In genomic region chr9:108589229-108589628, GRCm38 (mm10) we compare ENCODE assay signal across 8 mouse cellular contexts. TPM values are rescaled to one million over a fixed set of nuclear protein-coding genes. Genes with fewer than 3 reads are reported as not detected.
DNase-seq lines count a peak whose midpoint lies in the region; ATAC-seq and TF ChIP-seq lines count a peak whose summit lies in the region.

No protein-coding gene starts in this region.

- no peak for ATAC-seq in heart, embryonic 16.5 days (replicated peaks; ENCODE audit: extremely low read depth, insufficient read depth, low FRiP score)
- no peak for ATAC-seq in forebrain, postnatal 0 days
- peak; percentile 15; the same call in 1 of the 2 replicates for ATAC-seq in midbrain, postnatal 0 days (ENCODE audit: low FRiP score)

- TF ChIP-seq EP300 in ES-Bruce4 (IDR thresholded peaks at IDR 0.05; ENCODE audit: insufficient read depth, low read depth, low read length): no peak

- peaks cover 30% of the 10 kb centered on the region for H3K4me1 ChIP-seq in heart, embryonic 16.5 days (ENCODE audit: control insufficient read depth, insufficient read depth, low read length)
- H3K4me1 ChIP-seq in ES-Bruce4 (ENCODE audit: control insufficient read depth, insufficient read depth, low read length): peaks cover 11% of the 10 kb centered on the region
- peaks cover 24% of the 10 kb centered on the region for H3K4me1 ChIP-seq in forebrain, postnatal 0 days (ENCODE audit: insufficient read depth)
- peaks cover 28% of the 10 kb centered on the region for H3K4me1 ChIP-seq in midbrain, postnatal 0 days (ENCODE audit: insufficient read depth, low read length)

- peak overlapping the region; percentile 94 for H3K27ac ChIP-seq in heart, embryonic 16.5 days (ENCODE audit: low read length)
- H3K27ac ChIP-seq in ES-Bruce4 (ENCODE audit: insufficient read depth, low read length): no peak overlapping the region
- H3K27ac ChIP-seq in forebrain, postnatal 0 days (ENCODE audit: low read depth, low read length): peak overlapping the region; percentile 94
- peak overlapping the region; percentile 98 for H3K27ac ChIP-seq in midbrain, postnatal 0 days (ENCODE audit: low read depth, low read length)
- H3K27ac ChIP-seq in gastrocnemius, adult 2 months: no peak overlapping the region

- no peak for TF ChIP-seq POLR2A in ES-Bruce4 (IDR thresholded peaks at IDR 0.05; ENCODE audit: insufficient read depth, low read length)

- intact Hi-C loops in gastrocnemius, postnatal 36 days (cut with DNase I): loop anchor here (5.0 kb wide), 1 partner anchor 48 kb away; no protein-coding TSS in a partner anchor
- intact Hi-C loops in gastrocnemius, adult 2 months (cut with DNase I): no loop called here

- H3K36me3 ChIP-seq in heart, embryonic 16.5 days (ENCODE audit: control insufficient read depth, insufficient read depth): peaks cover 3% of the 10 kb centered on the region; the same call in 1 of the 2 replicates
- no peaks in the 10 kb centered on the region for H3K36me3 ChIP-seq in ES-Bruce4 (ENCODE audit: control insufficient read depth, insufficient read depth, low read length, poor library complexity, severe bottlenecking)
- 0 out of 2 replicates have a peak, but pooled peaks cover 6% of the 10 kb centered on the region for H3K36me3 ChIP-seq in forebrain, postnatal 0 days (ENCODE audit: insufficient read depth)
- no peaks in the 10 kb centered on the region for H3K36me3 ChIP-seq in midbrain, postnatal 0 days (ENCODE audit: insufficient read depth, low read length)

- DNase-seq in heart, postnatal 4 days: no peak
- peak; percentile 48 for DNase-seq in forebrain, postnatal 0 days
- peak; percentile 71 for DNase-seq in midbrain, postnatal 0 days (ENCODE audit: low spot score)
- no peak for DNase-seq in gastrocnemius, postnatal 36 days
- no peak for DNase-seq in gastrocnemius, postnatal 10 days
- DNase-seq in gastrocnemius, adult 2 months: no peak

- no peak overlapping the region for H3K9ac ChIP-seq in heart, embryonic 16.5 days (ENCODE audit: low read length)
- no peak overlapping the region for H3K9ac ChIP-seq in ES-Bruce4 (ENCODE audit: low read depth, poor library complexity, severe bottlenecking)
- no peak overlapping the region for H3K9ac ChIP-seq in forebrain, postnatal 0 days
- no peak overlapping the region for H3K9ac ChIP-seq in midbrain, postnatal 0 days (replicated peaks; ENCODE audit: low read length, poor library complexity, severe bottlenecking)

- no peaks in the 10 kb centered on the region for H3K27me3 ChIP-seq in heart, embryonic 16.5 days (ENCODE audit: control insufficient read depth, insufficient read depth, low read length)
- no peaks in the 10 kb centered on the region for H3K27me3 ChIP-seq in ES-Bruce4 (ENCODE audit: control insufficient read depth, insufficient read depth, low read length, poor library complexity, severe bottlenecking)
- H3K27me3 ChIP-seq in forebrain, postnatal 0 days (ENCODE audit: insufficient read depth, low read length): no peaks in the 10 kb centered on the region
- no peaks in the 10 kb centered on the region for H3K27me3 ChIP-seq in midbrain, postnatal 0 days (ENCODE audit: insufficient read depth, low read length)

- WGBS in heart, embryonic 16.5 days: 66% methylated on average over 5 of the region's 5 CpGs
- WGBS in forebrain, postnatal 0 days: 66% methylated on average over 5 of the region's 5 CpGs
- WGBS in midbrain, postnatal 0 days: 65% methylated on average over 5 of the region's 5 CpGs

- H3K9me3 ChIP-seq in heart, embryonic 16.5 days (replicated peaks; ENCODE audit: control insufficient read depth, low read length): no peaks in the 10 kb centered on the region
- H3K9me3 ChIP-seq in ES-Bruce4 (replicated peaks; ENCODE audit: control insufficient read depth, insufficient read depth, low read length, poor library complexity, severe bottlenecking): no peaks in the 10 kb centered on the region
- no peaks in the 10 kb centered on the region for H3K9me3 ChIP-seq in forebrain, postnatal 0 days (ENCODE audit: low read length)
- H3K9me3 ChIP-seq in midbrain, postnatal 0 days (ENCODE audit: low read length): no peaks in the 10 kb centered on the region

- peak; percentile 21 for TF ChIP-seq CTCF in ES-Bruce4 (IDR thresholded peaks at IDR 0.05; ENCODE audit: low read depth, low read length)
- TF ChIP-seq CTCF in forebrain, postnatal 0 days (IDR thresholded peaks at IDR 0.05; ENCODE audit: low read depth): peak; percentile 54
- TF ChIP-seq CTCF in midbrain, postnatal 0 days (IDR thresholded peaks at IDR 0.05): peak; percentile 74
- no peak for TF ChIP-seq CTCF in gastrocnemius, adult 2 months (IDR thresholded peaks at IDR 0.05)

- H3K4me2 ChIP-seq in heart, embryonic 16.5 days (ENCODE audit: low read depth, low read length): no peak overlapping the region
- H3K4me2 ChIP-seq in forebrain, postnatal 0 days (ENCODE audit: low read depth): no peak overlapping the region
- no peak overlapping the region for H3K4me2 ChIP-seq in midbrain, postnatal 0 days (ENCODE audit: low read depth, low read length, poor library complexity, severe bottlenecking)

- no peak overlapping the region for H3K4me3 ChIP-seq in heart, embryonic 16.5 days (ENCODE audit: low read length)
- no peak overlapping the region for H3K4me3 ChIP-seq in ES-Bruce4 (ENCODE audit: low read depth, low read length)
- H3K4me3 ChIP-seq in forebrain, postnatal 0 days (ENCODE audit: low read depth, low read length): no peak overlapping the region
- H3K4me3 ChIP-seq in midbrain, postnatal 0 days (ENCODE audit: low read depth, low read length): no peak overlapping the region
- H3K4me3 ChIP-seq in gastrocnemius, adult 2 months: no peak overlapping the region

RNA-seq across cellular contexts. Expression of gene P4htm, which starts 8.2 kb away (rescaled TPM):
- polyA plus RNA-seq in heart, embryonic 16.5 days (2015; fragmentation: Nextera tagmentation; extraction: Ambion mirVana): 20.1 and 22.0 TPM in 2 replicates
- total RNA-seq in heart, postnatal 4 days (2021): 10 to 100 TPM; 13.2 to 13.4 TPM
- 2.4 TPM in 2 replicates for polyA plus RNA-seq in ES-Bruce4 (2011; ENCODE audit: insufficient read depth, insufficient read length, low read depth, missing spikeins)
- 29.2 and 39.3 TPM in 2 replicates for total RNA-seq in forebrain, postnatal 0 days (2014; rRNA removed)
- 35.4 and 39.9 TPM in 2 replicates for polyA plus RNA-seq in forebrain, postnatal 0 days (2015; fragmentation: Nextera tagmentation; extraction: Ambion mirVana)
- 51.7 and 65.8 TPM in 2 replicates for total RNA-seq in midbrain, postnatal 0 days (2014; rRNA removed)
- 48.7 and 53.5 TPM in 2 replicates for polyA plus RNA-seq in midbrain, postnatal 0 days (2015; fragmentation: Nextera tagmentation; extraction: Ambion mirVana)
- total RNA-seq in gastrocnemius, postnatal 36 days (2021): 1 to 10 TPM; 3.1 to 3.5 TPM
- 1 to 10 TPM; 4.8 to 6.6 TPM for total RNA-seq in gastrocnemius, postnatal 10 days (2021)
- 1 to 10 TPM; 3.7 to 3.9 TPM for total RNA-seq in gastrocnemius, adult 2 months (2021)

RNA-seq across cellular contexts. Expression of gene Wdr6, which starts 10.7 kb away (rescaled TPM):
- polyA plus RNA-seq in heart, embryonic 16.5 days (2015; fragmentation: Nextera tagmentation; extraction: Ambion mirVana): 48.3 and 61.0 TPM in 2 replicates
- total RNA-seq in heart, postnatal 4 days (2021): 10 to 100 TPM; 36.6 to 40.0 TPM
- polyA plus RNA-seq in ES-Bruce4 (2011; ENCODE audit: insufficient read depth, insufficient read length, low read depth, missing spikeins): 24.6 and 24.7 TPM in 2 replicates
- 353 and 511 TPM in 2 replicates for total RNA-seq in forebrain, postnatal 0 days (2014; rRNA removed)
- 206 and 283 TPM in 2 replicates for polyA plus RNA-seq in forebrain, postnatal 0 days (2015; fragmentation: Nextera tagmentation; extraction: Ambion mirVana)
- total RNA-seq in midbrain, postnatal 0 days (2014; rRNA removed): 610 and 628 TPM in 2 replicates
- 378 and 391 TPM in 2 replicates for polyA plus RNA-seq in midbrain, postnatal 0 days (2015; fragmentation: Nextera tagmentation; extraction: Ambion mirVana)
- 1 to 10 TPM; 4.6 to 5.6 TPM for total RNA-seq in gastrocnemius, postnatal 36 days (2021)
- total RNA-seq in gastrocnemius, postnatal 10 days (2021): 10 to 100 TPM; 12.4 to 17.3 TPM
- total RNA-seq in gastrocnemius, adult 2 months (2021): 1 to 10 TPM; 6.7 to 7.3 TPM

RNA-seq across cellular contexts. Expression of gene Dalrd3, which starts 19.5 kb away (rescaled TPM):
- 83.3 and 83.6 TPM in 2 replicates for polyA plus RNA-seq in heart, embryonic 16.5 days (2015; fragmentation: Nextera tagmentation; extraction: Ambion mirVana)
- total RNA-seq in heart, postnatal 4 days (2021): 10 to 100 TPM; 20.6 to 21.6 TPM
- polyA plus RNA-seq in ES-Bruce4 (2011; ENCODE audit: insufficient read depth, insufficient read length, low read depth, missing spikeins): 32.7 and 38.9 TPM in 2 replicates
- 99.6 and 115 TPM in 2 replicates for total RNA-seq in forebrain, postnatal 0 days (2014; rRNA removed)
- polyA plus RNA-seq in forebrain, postnatal 0 days (2015; fragmentation: Nextera tagmentation; extraction: Ambion mirVana): 221 and 261 TPM in 2 replicates
- 98.3 and 119 TPM in 2 replicates for total RNA-seq in midbrain, postnatal 0 days (2014; rRNA removed)
- 310 and 313 TPM in 2 replicates for polyA plus RNA-seq in midbrain, postnatal 0 days (2015; fragmentation: Nextera tagmentation; extraction: Ambion mirVana)
- total RNA-seq in gastrocnemius, postnatal 36 days (2021): 10 to 100 TPM; 10.1 to 12.3 TPM
- total RNA-seq in gastrocnemius, postnatal 10 days (2021): 10 to 100 TPM in 1 of 2 experiments, 1 to 10 TPM in 1; 6.6 to 11.5 TPM
- 10 to 100 TPM in 1 of 2 experiments, 1 to 10 TPM in 1; 8.0 to 11.3 TPM for total RNA-seq in gastrocnemius, adult 2 months (2021)

RNA-seq across cellular contexts. Expression of gene Ndufaf3, which starts 22.0 kb away (rescaled TPM):
- polyA plus RNA-seq in heart, embryonic 16.5 days (2015; fragmentation: Nextera tagmentation; extraction: Ambion mirVana): 63.7 and 65.9 TPM in 2 replicates
- 10 to 100 TPM; 57.0 to 64.2 TPM for total RNA-seq in heart, postnatal 4 days (2021)
- 24.7 and 29.7 TPM in 2 replicates for polyA plus RNA-seq in ES-Bruce4 (2011; ENCODE audit: insufficient read depth, insufficient read length, low read depth, missing spikeins)
- total RNA-seq in forebrain, postnatal 0 days (2014; rRNA removed): 70.7 and 71.3 TPM in 2 replicates
- 104 and 108 TPM in 2 replicates for polyA plus RNA-seq in forebrain, postnatal 0 days (2015; fragmentation: Nextera tagmentation; extraction: Ambion mirVana)
- total RNA-seq in midbrain, postnatal 0 days (2014; rRNA removed): 56.9 and 62.9 TPM in 2 replicates
- polyA plus RNA-seq in midbrain, postnatal 0 days (2015; fragmentation: Nextera tagmentation; extraction: Ambion mirVana): 93.1 and 93.8 TPM in 2 replicates
- total RNA-seq in gastrocnemius, postnatal 36 days (2021): 10 to 100 TPM; 29.2 to 29.6 TPM
- total RNA-seq in gastrocnemius, postnatal 10 days (2021): 10 to 100 TPM; 35.3 to 35.4 TPM
- total RNA-seq in gastrocnemius, adult 2 months (2021): 10 to 100 TPM; 20.6 to 39.2 TPM

RNA-seq across cellular contexts. Expression of gene Impdh2, which starts 29.1 kb away (rescaled TPM):
- polyA plus RNA-seq in heart, embryonic 16.5 days (2015; fragmentation: Nextera tagmentation; extraction: Ambion mirVana): 91.7 and 91.8 TPM in 2 replicates
- total RNA-seq in heart, postnatal 4 days (2021): 10 to 100 TPM; 77.5 to 79.6 TPM
- polyA plus RNA-seq in ES-Bruce4 (2011; ENCODE audit: insufficient read depth, insufficient read length, low read depth, missing spikeins): 387 and 445 TPM in 2 replicates
- 115 and 129 TPM in 2 replicates for total RNA-seq in forebrain, postnatal 0 days (2014; rRNA removed)
- 102 and 106 TPM in 2 replicates for polyA plus RNA-seq in forebrain, postnatal 0 days (2015; fragmentation: Nextera tagmentation; extraction: Ambion mirVana)
- 81.3 and 81.7 TPM in 2 replicates for total RNA-seq in midbrain, postnatal 0 days (2014; rRNA removed)
- 93.7 and 96.6 TPM in 2 replicates for polyA plus RNA-seq in midbrain, postnatal 0 days (2015; fragmentation: Nextera tagmentation; extraction: Ambion mirVana)
- 10 to 100 TPM; 47.6 to 58.0 TPM for total RNA-seq in gastrocnemius, postnatal 36 days (2021)
- total RNA-seq in gastrocnemius, postnatal 10 days (2021): 10 to 100 TPM; 57.2 to 76.4 TPM
- total RNA-seq in gastrocnemius, adult 2 months (2021): 10 to 100 TPM; 59.7 to 67.4 TPM

Comparison
In these comparisons a context has a peak if more than half of its experiments do, and no peak if none do; other contexts are left out.
1. H3K27ac ChIP-seq: peak in heart, embryonic 16.5 days (single experiment), forebrain, postnatal 0 days (single experiment) and midbrain, postnatal 0 days (single experiment); none in ES-Bruce4 (single experiment) and gastrocnemius, adult 2 months (single experiment).
2. DNase-seq: peak in forebrain, postnatal 0 days (single experiment) and midbrain, postnatal 0 days (single experiment); none in heart, postnatal 4 days (single experiment), gastrocnemius, postnatal 36 days (0 of 2), gastrocnemius, postnatal 10 days (single experiment) and gastrocnemius, adult 2 months (single experiment).